8 mouse cellular contexts compared by ENCODE assay signal in genomic region chr19:45074580-45075322, GRCm38 (mm10). TPM values are rescaled to one million over a fixed set of nuclear protein-coding genes. Genes with fewer than 3 reads are reported as not detected.
A peak's percentile ranks its signal among the peaks of the same experiment; 100 is the strongest.
DNase-seq lines count a peak whose midpoint lies in the region; ATAC-seq and TF ChIP-seq lines count a peak whose summit lies in the region.

TSS of gene Kazald1 (plus strand) at chr19:45075241.

- H3K9me3 ChIP-seq in ES-Bruce4 (replicated peaks; ENCODE audit: control insufficient read depth, insufficient read depth, low read length, poor library complexity, severe bottlenecking) = no peaks in the 10 kb centered on the region
- H3K9me3 ChIP-seq in forebrain, embryonic 12.5 days = no peaks in the 10 kb centered on the region
- no peaks in the 10 kb centered on the region for H3K9me3 ChIP-seq in heart, postnatal 0 days (replicated peaks; ENCODE audit: control insufficient read depth, low read length)
- no peaks in the 10 kb centered on the region for H3K9me3 ChIP-seq in liver, embryonic 16.5 days (replicated peaks; ENCODE audit: control insufficient read depth, low read length)
- H3K9me3 ChIP-seq in neural tube, embryonic 12.5 days = no peaks in the 10 kb centered on the region
- no peaks in the 10 kb centered on the region for H3K9me3 ChIP-seq in stomach, postnatal 0 days (ENCODE audit: control insufficient read depth, low read length)

- under 1% methylated on average over 45 of the region's 45 CpGs for WGBS in forebrain, embryonic 12.5 days
- under 1% methylated on average over 45 of the region's 45 CpGs for WGBS in heart, postnatal 0 days
- WGBS in liver, embryonic 16.5 days (ENCODE audit: insufficient replicate concordance) = 0% methylated on average over 45 of the region's 45 CpGs
- under 1% methylated on average over 45 of the region's 45 CpGs for WGBS in neural tube, embryonic 12.5 days
- under 1% methylated on average over 45 of the region's 45 CpGs for WGBS in stomach, postnatal 0 days

- TF ChIP-seq CTCF in ES-Bruce4 (IDR thresholded peaks at IDR 0.05; ENCODE audit: low read depth, low read length) = no peak
- no peak for TF ChIP-seq CTCF in heart, postnatal 0 days (IDR thresholded peaks at IDR 0.05; ENCODE audit: low read depth)
- TF ChIP-seq CTCF in stomach, postnatal 0 days (IDR thresholded peaks at IDR 0.05; ENCODE audit: low read depth) = no peak

- ATAC-seq in forebrain, embryonic 12.5 days (ENCODE audit: low FRiP score) = peak; percentile 91
- ATAC-seq in heart, postnatal 0 days (ENCODE audit: insufficient read depth, low read depth) = peak; percentile 86
- peak; percentile 89 for ATAC-seq in liver, embryonic 16.5 days (ENCODE audit: low read depth)
- peak; percentile 81 for ATAC-seq in neural tube, embryonic 12.5 days (ENCODE audit: low FRiP score, low read depth)
- peak; percentile 81 for ATAC-seq in stomach, postnatal 0 days (ENCODE audit: low FRiP score, low TSS enrichment)

- no peaks in the 10 kb centered on the region for H3K4me1 ChIP-seq in ES-Bruce4 (ENCODE audit: control insufficient read depth, insufficient read depth, low read length)
- H3K4me1 ChIP-seq in forebrain, embryonic 12.5 days = peaks cover 29% of the 10 kb centered on the region
- H3K4me1 ChIP-seq in heart, postnatal 0 days (ENCODE audit: control insufficient read depth, insufficient read depth) = peaks cover 17% of the 10 kb centered on the region
- peaks cover 37% of the 10 kb centered on the region for H3K4me1 ChIP-seq in liver, embryonic 16.5 days (ENCODE audit: control insufficient read depth, low read depth, low read length)
- H3K4me1 ChIP-seq in neural tube, embryonic 12.5 days = peaks cover 25% of the 10 kb centered on the region
- H3K4me1 ChIP-seq in stomach, postnatal 0 days (replicated peaks; ENCODE audit: control insufficient read depth, insufficient read depth) = peaks cover 11% of the 10 kb centered on the region

- no peaks in the 10 kb centered on the region; the same call in 1 of the 2 replicates for H3K27me3 ChIP-seq in ES-Bruce4 (ENCODE audit: control insufficient read depth, insufficient read depth, low read length, poor library complexity, severe bottlenecking)
- H3K27me3 ChIP-seq in forebrain, embryonic 12.5 days = peaks cover 79% of the 10 kb centered on the region
- H3K27me3 ChIP-seq in heart, postnatal 0 days (ENCODE audit: control insufficient read depth, insufficient read depth, low read length) = peaks cover 27% of the 10 kb centered on the region
- peaks cover 44% of the 10 kb centered on the region for H3K27me3 ChIP-seq in liver, embryonic 16.5 days (ENCODE audit: control insufficient read depth, insufficient read depth, low read depth, low read length)
- H3K27me3 ChIP-seq in neural tube, embryonic 12.5 days (replicated peaks) = peaks cover 67% of the 10 kb centered on the region
- peaks cover 14% of the 10 kb centered on the region; the same call in 1 of the 2 replicates for H3K27me3 ChIP-seq in stomach, postnatal 0 days (ENCODE audit: control insufficient read depth, insufficient read depth, low read length)

- H3K27ac ChIP-seq in ES-Bruce4 (ENCODE audit: insufficient read depth, low read length) = peak within 1 kb of the TSS; percentile 13; the same call in 1 of the 2 replicates
- peak within 1 kb of the TSS; percentile 90 for H3K27ac ChIP-seq in forebrain, embryonic 12.5 days
- H3K27ac ChIP-seq in heart, postnatal 0 days (ENCODE audit: low read depth) = peak within 1 kb of the TSS; percentile 99
- H3K27ac ChIP-seq in liver, embryonic 16.5 days (ENCODE audit: low read length) = peak within 1 kb of the TSS; percentile 89
- H3K27ac ChIP-seq in neural tube, embryonic 12.5 days = peak within 1 kb of the TSS; percentile 53; the same call in 1 of the 2 replicates
- H3K27ac ChIP-seq in stomach, postnatal 0 days (replicated peaks) = peak within 1 kb of the TSS; percentile 98

- H3K36me3 ChIP-seq in ES-Bruce4 (ENCODE audit: control insufficient read depth, insufficient read depth, low read length, poor library complexity, severe bottlenecking) = no peaks in the 10 kb centered on the region
- no peaks in the 10 kb centered on the region for H3K36me3 ChIP-seq in forebrain, embryonic 12.5 days (replicated peaks)
- no peaks in the 10 kb centered on the region for H3K36me3 ChIP-seq in heart, postnatal 0 days (replicated peaks; ENCODE audit: control insufficient read depth, insufficient read depth, low read length)
- no peaks in the 10 kb centered on the region for H3K36me3 ChIP-seq in liver, embryonic 16.5 days (ENCODE audit: control insufficient read depth, insufficient read depth)
- H3K36me3 ChIP-seq in neural tube, embryonic 12.5 days = no peaks in the 10 kb centered on the region
- no peaks in the 10 kb centered on the region for H3K36me3 ChIP-seq in stomach, postnatal 0 days (ENCODE audit: control insufficient read depth, insufficient read depth, low read length)

- peak; percentile 58 for TF ChIP-seq POLR2A in ES-Bruce4 (IDR thresholded peaks at IDR 0.05; ENCODE audit: insufficient read depth, low read length)

- no peak for TF ChIP-seq EP300 in ES-Bruce4 (IDR thresholded peaks at IDR 0.05; ENCODE audit: insufficient read depth, low read depth, low read length)
- peak; percentile 95 for TF ChIP-seq EP300 in heart, postnatal 0 days (IDR thresholded peaks at IDR 0.05; ENCODE audit: low read depth)
- peak; percentile 99 for TF ChIP-seq EP300 in stomach, postnatal 0 days (optimal IDR thresholded peaks at IDR 0.05)

- peak within 1 kb of the TSS; percentile 87 for H3K4me2 ChIP-seq in forebrain, embryonic 12.5 days
- peak within 1 kb of the TSS; percentile 100 for H3K4me2 ChIP-seq in heart, postnatal 0 days (ENCODE audit: low read depth, low read length)
- H3K4me2 ChIP-seq in liver, embryonic 16.5 days (ENCODE audit: low read depth, low read length) = peak within 1 kb of the TSS; percentile 97
- H3K4me2 ChIP-seq in neural tube, embryonic 12.5 days (replicated peaks) = peak within 1 kb of the TSS; percentile 98
- peak within 1 kb of the TSS; percentile 95 for H3K4me2 ChIP-seq in stomach, postnatal 0 days (replicated peaks; ENCODE audit: low read depth)

- DNase-seq in c-Kit-positive CD71-positive TER-119-positive erythroid progenitor cells, embryonic 14.5 days (ENCODE audit: low spot score) = peak; percentile 89
- DNase-seq in heart, postnatal 0 days (ENCODE audit: low spot score) = peak; percentile 96
- DNase-seq in kidney, postnatal 4 days = peak; percentile 96 to 97
- peak; percentile 92 for DNase-seq in stomach, postnatal 0 days (ENCODE audit: low spot score)

- H3K4me3 ChIP-seq in ES-Bruce4 (ENCODE audit: low read depth, low read length) = peak within 1 kb of the TSS; percentile 88
- peak within 1 kb of the TSS; percentile 63 for H3K4me3 ChIP-seq in forebrain, embryonic 12.5 days (replicated peaks)
- peak within 1 kb of the TSS; percentile 77 for H3K4me3 ChIP-seq in heart, postnatal 0 days (ENCODE audit: low read depth, low read length)
- peak within 1 kb of the TSS; percentile 74 for H3K4me3 ChIP-seq in liver, embryonic 16.5 days (ENCODE audit: low read depth, low read length)
- H3K4me3 ChIP-seq in neural tube, embryonic 12.5 days = peak within 1 kb of the TSS; percentile 60
- H3K4me3 ChIP-seq in stomach, postnatal 0 days (ENCODE audit: low read depth, low read length) = peak within 1 kb of the TSS; percentile 75

- H3K9ac ChIP-seq in ES-Bruce4 (ENCODE audit: low read depth, poor library complexity, severe bottlenecking) = peak within 1 kb of the TSS; percentile 81
- peak within 1 kb of the TSS; percentile 77 for H3K9ac ChIP-seq in forebrain, embryonic 12.5 days
- peak within 1 kb of the TSS; percentile 93 for H3K9ac ChIP-seq in heart, postnatal 0 days (replicated peaks; ENCODE audit: low read depth, low read length)
- peak within 1 kb of the TSS; percentile 85 for H3K9ac ChIP-seq in liver, embryonic 16.5 days (ENCODE audit: low read depth, low read length)
- H3K9ac ChIP-seq in neural tube, embryonic 12.5 days = peak within 1 kb of the TSS; percentile 71
- H3K9ac ChIP-seq in stomach, postnatal 0 days (ENCODE audit: low read length) = peak within 1 kb of the TSS; percentile 94

RNA-seq across cellular contexts. Expression of gene Kazald1, which starts in this region (rescaled TPM):
- 0.67 and 0.85 TPM in 2 replicates for polyA plus RNA-seq in ES-Bruce4 (2011; ENCODE audit: insufficient read depth, insufficient read length, low read depth, missing spikeins)
- polyA plus RNA-seq in forebrain, embryonic 12.5 days (2016; fragmentation: Nextera tagmentation; extraction: Ambion mirVana) = 0.86 and 0.95 TPM in 2 replicates
- 0.35 and 21.7 TPM in 2 replicates for total RNA-seq in heart, postnatal 0 days (2014; rRNA removed; ENCODE audit: low replicate concordance)
- polyA plus RNA-seq in heart, postnatal 0 days (2015; fragmentation: Nextera tagmentation; extraction: Ambion mirVana) = 10.3 and 14.1 TPM in 2 replicates
- 0.18 and 0.35 TPM in 2 replicates for polyA plus RNA-seq in liver, embryonic 16.5 days (2015; fragmentation: Nextera tagmentation; extraction: Ambion mirVana)
- 0.46 and 0.57 TPM in 2 replicates for polyA plus RNA-seq in neural tube, embryonic 12.5 days (2016; fragmentation: Nextera tagmentation; extraction: Ambion mirVana)
- 3.0 and 3.8 TPM in 2 replicates for polyA plus RNA-seq in stomach, postnatal 0 days (2015; fragmentation: Nextera tagmentation; extraction: Ambion mirVana)

Comparison
In these comparisons a context has a peak if more than half of its experiments do, and no peak if none do; other contexts are left out.
1. Peak in every context shown above with its lines: DNase-seq, ATAC-seq, H3K4me3 ChIP-seq and H3K27ac ChIP-seq.
2. Peak in ATAC-seq, H3K4me3 ChIP-seq, H3K27ac ChIP-seq, H3K9ac ChIP-seq and H3K4me2 ChIP-seq in forebrain, embryonic 12.5 days; RNA of the gene not detected or under 1 TPM.
3. Peak in ATAC-seq, H3K4me3 ChIP-seq, H3K27ac ChIP-seq, H3K9ac ChIP-seq and H3K4me2 ChIP-seq in liver, embryonic 16.5 days; RNA of the gene not detected or under 1 TPM.
4. Peak in ATAC-seq, H3K4me3 ChIP-seq, H3K27ac ChIP-seq, H3K9ac ChIP-seq and H3K4me2 ChIP-seq in neural tube, embryonic 12.5 days; RNA of the gene not detected or under 1 TPM.
5. H3K27ac ChIP-seq: peak in every context shown above with its lines; median percentile 99 in heart, postnatal 0 days; 98 in stomach, postnatal 0 days; 90 in forebrain, embryonic 12.5 days; 89 in liver, embryonic 16.5 days; 53 in neural tube, embryonic 12.5 days; 13 in ES-Bruce4.